Mouse (Mus musculus): ENCODE results near the gene Letm1. TPM values are rescaled to one million over a fixed set of nuclear protein-coding genes. Genes with fewer than 3 reads are reported as not detected.

Gene Letm1
- total RNA-seq, 2 experiments from 2014 or later = 108 to 113 TPM

DNA sequence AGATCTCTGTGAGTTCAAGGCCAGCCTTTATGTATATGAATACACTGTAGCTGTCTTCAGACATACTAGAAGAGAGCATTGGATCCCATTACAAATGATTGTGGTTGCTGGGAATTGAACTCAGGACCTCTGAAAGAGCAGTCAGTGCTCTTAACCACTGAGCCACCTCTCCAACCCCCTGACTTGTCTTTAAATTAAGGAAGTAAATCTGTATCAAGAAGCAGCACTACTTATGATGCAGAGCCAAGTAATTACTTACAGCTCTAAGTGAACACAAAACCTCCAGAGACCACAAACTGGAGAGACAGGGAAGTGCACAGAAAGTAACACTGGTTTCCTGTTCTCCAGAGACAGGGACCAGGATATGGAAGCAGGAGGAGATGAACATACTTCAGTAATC is 5.4 kb downstream of the Letm1 start:
- intact Hi-C loops (cut with DNase I) = no loop called here
- DNase-seq (ENCODE audit: low spot score in 2 of 2) = no peak

- intact Hi-C loops (cut with DNase I) = no loop called here
- no peak for DNase-seq (ENCODE audit: low spot score in 2 of 2)
These were observed 39.1 kb downstream of the Letm1 start for GRCm38 (mm10) chr5:33743481-33743880.

DNA sequence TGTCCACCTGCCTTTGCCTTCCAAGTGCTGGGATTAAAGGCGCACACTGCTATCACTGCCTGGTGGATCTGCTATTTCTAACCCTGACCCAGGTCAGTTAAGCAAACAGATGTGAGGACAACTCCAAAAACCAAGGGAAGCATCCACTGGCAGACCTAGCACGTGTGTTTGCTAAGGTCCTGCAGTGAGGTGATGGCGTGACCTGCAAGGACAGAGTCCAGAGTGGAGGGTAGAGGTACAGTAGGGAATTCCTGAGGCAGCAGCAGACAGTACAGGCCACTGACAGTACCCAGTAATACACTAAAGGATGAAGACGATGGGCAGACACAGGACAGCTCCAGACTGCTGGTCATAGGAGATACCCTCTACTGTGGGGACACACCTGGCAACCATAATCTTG is 42.1 kb downstream of the Letm1 start:
- intact Hi-C loops (cut with DNase I) = no loop called here
- no peak for DNase-seq (ENCODE audit: low spot score in 2 of 2)

DNA sequence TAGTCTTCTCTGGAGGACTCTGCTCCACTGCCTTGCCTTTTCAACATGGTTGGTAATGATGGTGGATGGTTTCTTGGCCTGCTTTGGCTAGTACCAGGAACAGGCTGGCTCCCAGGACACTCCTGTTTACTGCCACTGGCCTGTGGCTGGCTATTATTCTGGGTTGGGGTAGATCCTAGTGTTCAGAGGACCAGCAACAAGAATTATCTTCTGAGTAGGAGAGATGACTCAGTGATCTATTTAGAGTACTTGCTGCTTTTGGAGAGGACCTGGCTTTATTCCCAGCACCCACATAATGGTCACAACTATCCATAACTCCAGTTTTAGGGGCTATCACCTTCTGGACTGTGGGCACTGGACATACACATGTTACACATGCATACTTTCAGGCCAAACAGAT is 44.3 kb downstream of the Letm1 start:
- DNase-seq (ENCODE audit: low spot score in 2 of 2) = peak in 1 of 2 experiments; percentile 26
- intact Hi-C loops (cut with DNase I) = loop anchor here (2.0 kb wide), 1 partner anchor 54 kb away; no protein-coding TSS in a partner anchor

GRCm38 (mm10) chr5:33737903-33738321 is 44.7 kb downstream of the Letm1 start:
- intact Hi-C loops (cut with DNase I) = loop anchor here (2.0 kb wide), 1 partner anchor 53 kb away; no protein-coding TSS in a partner anchor
- DNase-seq (ENCODE audit: low spot score in 2 of 2) = peak; percentile 47 to 70

GRCm38 (mm10) chr5:33736230-33736629 is 46.4 kb downstream of the Letm1 start:
- no peak for DNase-seq (ENCODE audit: low spot score in 2 of 2)
- intact Hi-C loops (cut with DNase I) = no loop called here

DNA sequence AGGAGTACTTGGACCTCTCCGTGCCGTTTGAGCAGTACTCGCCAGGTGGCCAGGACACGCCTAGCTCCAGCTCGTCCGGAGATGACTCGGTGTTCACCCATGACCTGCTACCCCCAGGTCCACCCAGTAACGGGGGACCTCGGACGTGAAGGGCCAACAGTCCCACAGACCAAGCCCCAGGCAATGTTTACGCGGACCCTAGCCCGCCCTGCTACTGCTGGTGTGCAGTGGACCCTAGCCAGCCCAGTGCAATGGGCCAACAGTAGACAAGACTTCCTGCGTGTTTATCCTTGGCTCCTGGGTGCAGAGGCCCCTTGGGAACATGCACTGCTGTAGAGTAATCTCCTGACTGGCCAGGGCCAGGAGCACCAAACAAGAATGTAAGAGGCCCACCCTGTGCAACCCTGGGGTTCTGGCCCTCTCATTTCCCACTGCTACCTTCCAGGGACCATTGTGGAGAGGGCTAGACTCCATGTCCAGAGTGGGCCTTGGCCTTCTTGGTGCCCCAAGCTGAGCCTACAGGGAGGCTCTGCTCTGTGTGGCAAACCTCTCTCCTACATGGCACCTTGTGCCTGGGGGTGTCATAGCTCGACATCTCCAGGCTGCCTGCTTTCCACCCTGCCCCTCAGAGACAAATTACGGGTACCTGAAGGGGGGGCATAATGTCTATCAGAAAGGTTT is 47.1 kb downstream of the Letm1 start:
- no peak for DNase-seq (ENCODE audit: low spot score in 2 of 2)
- intact Hi-C loops (cut with DNase I) = no loop called here

GRCm38 (mm10) chr5:33733837-33734236 is 48.8 kb downstream of the Letm1 start:
- intact Hi-C loops (cut with DNase I) = no loop called here
- DNase-seq (ENCODE audit: low spot score in 2 of 2) = no peak

DNA sequence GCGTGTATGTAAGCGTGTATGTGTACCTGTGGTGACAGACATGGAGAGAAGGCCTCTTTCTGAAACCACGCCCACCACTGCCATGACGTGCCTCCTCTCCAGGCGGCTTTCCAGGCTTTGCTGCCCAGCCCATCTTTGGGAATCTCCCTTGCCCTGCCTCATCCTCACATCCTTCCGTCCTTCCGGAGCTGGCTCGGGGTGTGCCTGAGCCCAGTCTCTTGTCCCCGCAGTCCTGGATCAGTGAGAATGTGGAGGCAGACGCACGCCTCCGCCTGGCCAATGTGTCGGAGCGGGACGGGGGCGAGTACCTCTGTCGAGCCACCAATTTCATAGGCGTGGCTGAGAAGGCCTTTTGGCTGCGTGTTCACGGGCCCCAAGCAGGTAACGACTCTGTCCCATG is 51.6 kb downstream of the Letm1 start:
- DNase-seq (ENCODE audit: low spot score in 2 of 2) = peak; percentile 34 to 50
- intact Hi-C loops (cut with DNase I) = loop anchor here (2.0 kb wide), 1 partner anchor 54 kb away; no protein-coding TSS in a partner anchor

DNA sequence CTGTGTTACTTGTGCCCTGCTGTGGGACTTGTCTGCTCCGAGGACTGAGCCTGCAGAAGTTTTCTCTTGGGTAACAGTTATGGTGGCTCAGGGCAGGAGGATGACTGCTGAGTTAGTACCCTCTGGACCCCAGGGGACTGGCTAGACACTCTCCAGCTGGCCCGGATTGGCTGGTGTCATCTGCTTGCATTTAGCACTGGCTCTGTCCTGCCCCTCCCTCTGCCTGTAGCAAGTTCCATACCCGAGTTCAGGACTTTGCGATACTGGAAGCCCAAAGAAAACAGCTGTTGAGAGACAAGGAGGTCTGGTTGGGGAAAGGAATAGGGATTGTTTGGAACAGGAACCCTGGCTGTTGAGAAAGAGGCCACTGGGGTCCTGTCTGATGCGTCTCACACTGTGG is 52.1 kb downstream of the Letm1 start:
- no peak for DNase-seq (ENCODE audit: low spot score in 2 of 2)
- intact Hi-C loops (cut with DNase I) = loop anchor here (2.0 kb wide), 1 partner anchor 54 kb away; no protein-coding TSS in a partner anchor

DNA sequence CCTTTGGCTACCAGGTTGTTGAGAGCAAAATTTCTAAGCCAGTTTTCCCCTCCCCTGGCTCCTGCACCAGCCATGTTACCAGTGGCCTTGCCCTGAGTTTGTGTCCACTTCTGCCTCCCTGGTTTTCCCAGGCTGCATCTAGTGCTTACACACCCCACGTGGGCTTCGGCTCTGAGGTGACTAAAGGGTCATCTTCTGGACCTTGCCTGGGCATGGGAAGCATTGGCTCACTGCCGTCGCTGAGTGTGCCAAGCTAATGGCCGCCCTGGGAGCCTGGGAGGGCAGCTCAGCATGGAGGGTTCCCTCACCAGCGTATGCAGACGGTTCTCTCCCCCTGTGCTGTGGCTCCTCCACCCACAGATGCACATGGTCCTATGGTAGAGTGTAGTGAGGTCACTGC is 53.8 kb downstream of the Letm1 start:
- no peak for DNase-seq (ENCODE audit: low spot score in 2 of 2)
- intact Hi-C loops (cut with DNase I) = no loop called here

DNA sequence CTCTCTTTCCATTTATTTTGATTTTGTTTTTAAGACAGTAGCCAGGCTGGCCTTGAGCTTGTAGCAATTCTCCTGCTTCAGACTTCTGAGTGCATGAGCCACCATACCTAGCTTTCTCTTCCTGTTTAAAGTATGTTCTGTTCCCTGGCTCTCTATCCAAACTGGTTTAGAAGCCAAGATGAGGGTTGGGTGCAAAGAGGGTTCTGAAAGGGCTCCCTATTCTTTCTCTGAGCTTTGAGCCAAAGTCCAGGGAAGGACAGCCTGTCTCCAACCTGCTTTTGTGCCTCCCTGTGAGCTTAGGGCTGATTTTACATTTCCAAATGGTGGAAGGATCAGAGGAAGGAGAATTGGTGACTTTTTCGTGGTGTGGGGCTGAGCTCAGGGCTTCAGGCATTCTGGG is 55.7 kb downstream of the Letm1 start:
- intact Hi-C loops (cut with DNase I) = no loop called here
- DNase-seq (ENCODE audit: low spot score in 2 of 2) = no peak

GRCm38 (mm10) chr5:33726081-33726647 is 56.5 kb downstream of the Letm1 start:
- DNase-seq (ENCODE audit: low spot score in 2 of 2) = peak; percentile 34 to 40
- intact Hi-C loops (cut with DNase I) = no loop called here

DNA sequence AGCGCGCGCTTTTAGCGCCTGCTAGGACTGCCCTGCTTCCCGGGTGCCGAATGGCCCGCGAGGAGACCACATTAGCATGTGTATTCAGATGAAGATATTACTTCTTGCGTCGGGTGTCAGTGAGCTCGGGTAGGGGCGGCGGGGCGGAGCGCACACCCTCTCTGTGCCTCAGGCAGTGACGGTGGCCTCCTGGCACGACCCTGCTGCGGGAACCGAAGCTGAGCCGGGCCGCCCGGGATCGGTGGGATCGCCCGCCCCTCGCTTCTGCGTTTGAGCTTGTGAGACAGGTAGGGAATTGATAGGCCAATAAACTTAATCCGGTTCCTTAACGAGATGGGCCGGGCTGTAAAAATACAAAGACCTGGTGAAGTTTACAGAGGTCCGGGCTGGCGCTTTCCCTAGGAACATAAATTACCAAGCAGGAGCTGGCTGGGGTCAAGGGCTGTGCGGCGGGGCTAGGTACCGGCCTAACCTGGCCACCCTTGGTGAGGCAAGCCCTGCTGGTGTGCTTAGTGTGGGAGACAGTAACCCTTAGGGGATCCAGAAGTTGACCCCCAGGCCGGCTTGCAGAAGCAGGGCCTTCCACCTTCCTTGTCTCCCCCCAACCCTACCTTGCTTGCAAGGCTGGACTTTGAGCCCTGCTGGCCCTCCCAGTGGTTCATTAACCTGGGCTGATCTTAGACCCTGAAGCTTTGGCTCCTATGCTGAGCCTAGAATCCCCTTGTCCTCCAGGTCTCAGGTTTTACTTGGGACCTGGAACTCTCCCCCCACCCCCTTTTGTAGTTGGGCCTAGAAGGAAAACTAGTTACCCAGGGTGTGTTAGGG is 58.8 kb downstream of the Letm1 start:
- no peak for DNase-seq (ENCODE audit: low spot score in 2 of 2)
- intact Hi-C loops (cut with DNase I) = loop anchor here (5.0 kb wide), 1 partner anchor 37 kb away; no protein-coding TSS in a partner anchor

DNA sequence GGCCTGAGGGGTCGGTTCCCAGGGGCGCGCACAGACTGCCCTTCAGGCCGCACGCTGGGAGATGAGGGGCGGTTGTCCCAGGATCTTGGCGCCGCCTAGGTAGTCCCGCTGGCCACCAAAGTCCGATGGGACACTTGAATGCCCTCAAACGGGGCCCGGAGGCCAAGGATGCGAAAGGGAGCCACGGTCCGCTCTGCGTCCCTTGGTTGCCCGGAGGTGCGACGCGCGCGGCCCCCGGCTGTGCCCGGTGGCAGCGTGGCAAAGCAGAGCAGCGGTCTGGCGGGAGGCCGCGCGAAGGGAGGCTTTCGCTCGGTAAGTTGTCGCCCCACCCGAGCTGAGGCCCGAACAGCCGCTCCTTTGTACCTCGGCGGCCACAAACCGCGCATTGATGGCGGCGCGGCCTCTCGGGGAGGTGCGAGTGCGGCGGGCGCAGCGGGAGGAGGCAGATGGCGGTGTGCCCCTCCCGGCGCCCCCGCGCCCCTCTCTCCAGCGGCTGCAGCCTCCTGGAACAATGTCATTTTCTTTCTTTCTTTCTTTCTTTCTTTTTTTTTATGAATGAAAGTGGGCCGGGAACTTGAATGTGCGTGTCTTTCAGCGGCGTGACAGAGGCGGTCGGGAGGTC is 59.5 kb downstream of the Letm1 start:
- DNase-seq (ENCODE audit: low spot score in 2 of 2) = no peak
- intact Hi-C loops (cut with DNase I) = loop anchor here (5.0 kb wide), 1 partner anchor 36 kb away; no protein-coding TSS in a partner anchor

- intact Hi-C loops (cut with DNase I) = loop anchor here (5.0 kb wide), 1 partner anchor 35 kb away; no protein-coding TSS in a partner anchor
- DNase-seq (ENCODE audit: low spot score in 2 of 2) = no peak
These were observed 60.2 kb downstream of the Letm1 start for GRCm38 (mm10) chr5:33722266-33723018.

DNA sequence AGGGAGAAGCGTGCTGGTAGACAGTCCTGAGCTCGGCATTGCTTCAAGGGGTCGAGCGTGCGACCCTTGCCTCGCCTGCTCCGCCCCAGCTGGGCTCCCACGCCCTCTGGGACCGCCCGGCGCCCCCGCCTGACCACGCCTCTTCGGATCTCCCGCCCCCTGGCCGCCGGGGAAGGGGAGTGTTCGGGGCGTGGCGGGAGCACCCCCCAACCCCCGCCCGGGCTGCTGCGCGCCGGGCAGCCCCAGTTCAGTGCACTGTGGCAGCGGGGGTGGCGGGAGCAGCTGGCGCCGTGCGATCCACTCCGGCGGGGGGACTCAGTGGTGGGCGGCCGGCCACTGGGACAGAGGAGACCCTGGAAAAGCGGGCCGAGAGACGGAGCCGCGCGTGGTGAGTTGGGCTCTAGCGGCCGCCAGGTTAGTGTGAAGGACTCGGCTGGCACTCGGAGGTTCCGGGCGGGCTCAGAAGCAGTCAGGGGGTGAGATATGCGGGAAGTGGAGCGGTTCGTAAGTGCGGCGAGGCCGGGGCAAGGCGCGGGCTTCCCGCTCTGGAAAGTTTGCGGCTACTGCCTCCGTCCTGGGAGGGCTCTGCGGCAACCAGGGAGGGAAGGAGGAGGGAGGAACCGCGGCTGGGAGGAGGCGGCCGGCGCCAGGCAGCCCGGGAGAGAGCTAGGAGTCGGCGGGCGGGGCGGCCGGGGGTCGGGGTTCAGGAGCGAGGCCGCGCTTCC is 60.9 kb downstream of the Letm1 start, which contains the start of gene Fgfr3:
Gene Fgfr3 (plus strand): TSS at position 134 of the 725 bp plus-strand sequence.
- DNase-seq (ENCODE audit: low spot score in 2 of 2) = peak; percentile 34 to 39
- intact Hi-C loops (cut with DNase I) = loop anchor here (5.0 kb wide), 1 partner anchor 34 kb away; no protein-coding TSS in a partner anchor

- intact Hi-C loops (cut with DNase I) = loop anchor here (5.0 kb wide), 1 partner anchor 34 kb away; no protein-coding TSS in a partner anchor
- DNase-seq (ENCODE audit: low spot score in 2 of 2) = no peak
These were observed 61.6 kb downstream of the Letm1 start for GRCm38 (mm10) chr5:33720852-33721490.
